Mouse (Mus musculus) forebrain, embryonic 16.5 days (tissue): ENCODE measurements around the gene Foxn3. TPM values are rescaled to one million over a fixed set of nuclear protein-coding genes. Genes with fewer than 3 reads are reported as not detected.

Source experiments
- ATAC-seq: fragments of 200-750 bp; cut with Nextera tagmentation; 2 replicates; pipeline ENCODE4 v1.8.0; 2017; ENCODE audit warnings: mild to moderate bottlenecking, moderate library complexity
- H3K27ac ChIP-seq: fragments of 300-500 bp; sonication (generic); 2 replicates; pipeline ENCODE4 v1.5.1; 2014; ENCODE audit warnings: low read length, control low read depth
- H3K27me3 ChIP-seq: fragments of 300-500 bp; sonication (generic); replicated peaks from 2 replicates; pipeline ENCODE4 v1.6.1; 2014; ENCODE audit warnings: low read length; ENCODE audit not compliant: control insufficient read depth, insufficient read depth
- H3K36me3 ChIP-seq: fragments of 300-500 bp; sonication (generic); 2 replicates; pipeline ENCODE4 v1.6.1; 2014; ENCODE audit not compliant: control insufficient read depth, insufficient read depth
- H3K4me1 ChIP-seq: fragments of 300-500 bp; sonication (generic); replicated peaks from 2 replicates; pipeline ENCODE4 v1.6.1; 2014; ENCODE audit warnings: low read length; ENCODE audit not compliant: control insufficient read depth, insufficient read depth
- H3K4me2 ChIP-seq: fragments of 300-500 bp; sonication (generic); 2 replicates; pipeline ENCODE4 v1.6.1; 2014; ENCODE audit warnings: mild to moderate bottlenecking, low read length, control low read depth
- H3K4me3 ChIP-seq: fragments of 300-500 bp; sonication (generic); replicated peaks from 2 replicates; pipeline ENCODE4 v1.5.1; 2014; ENCODE audit warnings: mild to moderate bottlenecking, low read length, control low read depth
- H3K9ac ChIP-seq: fragments of 300-500 bp; sonication (generic); replicated peaks from 2 replicates; pipeline ENCODE4 v1.6.1; 2014; ENCODE audit warnings: low read depth, low read length, control low read depth
- H3K9me3 ChIP-seq: fragments of 300-500 bp; sonication (generic); 2 replicates; pipeline ENCODE4 v1.6.1; 2016; ENCODE audit warnings: low read length; ENCODE audit not compliant: control insufficient read depth
- WGBS: fragments of 180-500 bp; shearing (Covaris S2); extraction: QIAGEN DNeasy Blood & Tissue Kit; methylation state at CpG from one replicate; pipeline ENCODE4 v1.1.7; 2014; 5-methylcytosine and 5-hydroxymethylcytosine counted together
- polyA plus RNA-seq: library from polyadenylated mRNA; unstranded; fragments of >200 nt; fragmentation: Nextera tagmentation; extraction: Ambion mirVana; gene quantifications from 2 replicates; pipeline ENCODE4 v1.2.1, GENCODE M21; 2015

The Foxn3 gene
- polyA plus RNA-seq, 1 experiment from 2014 or later, result 78.0 TPM

- WGBS, result 86% methylated on average over 7 of the region's 7 CpGs
- Histone ChIP-seq H3K27me3 (no peaks in the 10 kb centered on the region), H3K4me1 (peaks cover 10% of the 10 kb centered on the region), H3K36me3 (no peaks in the 10 kb centered on the region), H3K27ac (no peak overlapping the region), H3K4me3 (no peak overlapping the region), H3K9ac (no peak overlapping the region), H3K4me2 (no peak overlapping the region), H3K9me3 (0 out of 2 replicates have a peak, but pooled peaks cover 9% of the 10 kb centered on the region)
- no peak for ATAC-seq
These were observed 31.0 kb downstream of the Foxn3 start for GRCm38 (mm10) chr12:99532342-99532741.

GRCm38 (mm10) chr12:99529687-99530411 is 33.5 kb downstream of the Foxn3 start:
- ATAC-seq, result no peak
- H3K9me3 ChIP-seq, result 0 out of 2 replicates have a peak, but pooled peaks cover 3% of the 10 kb centered on the region
- no peaks in the 10 kb centered on the region for H3K27me3 ChIP-seq
- H3K4me3 ChIP-seq, result no peak overlapping the region
- no peaks in the 10 kb centered on the region for H3K36me3 ChIP-seq
- H3K4me1 ChIP-seq, result peaks cover 16% of the 10 kb centered on the region
- no peak overlapping the region for H3K27ac ChIP-seq
- WGBS, result 30% methylated on average over 17 of the region's 17 CpGs
- no peak overlapping the region for H3K4me2 ChIP-seq
- no peak overlapping the region for H3K9ac ChIP-seq

GRCm38 (mm10) chr12:99528958-99529357 is 34.4 kb downstream of the Foxn3 start:
- Histone ChIP-seq H3K27me3 (no peaks in the 10 kb centered on the region), H3K4me2 (no peak overlapping the region), H3K4me3 (no peak overlapping the region), H3K9ac (no peak overlapping the region), H3K9me3 (no peaks in the 10 kb centered on the region), H3K27ac (no peak overlapping the region), H3K36me3 (no peaks in the 10 kb centered on the region), H3K4me1 (peaks cover 16% of the 10 kb centered on the region)
- 85% methylated on average over 5 of the region's 5 CpGs for WGBS
- no peak for ATAC-seq

GRCm38 (mm10) chr12:99527452-99527851 is 35.9 kb downstream of the Foxn3 start:
- peaks cover 16% of the 10 kb centered on the region for H3K4me1 ChIP-seq
- H3K4me3 ChIP-seq, result no peak overlapping the region
- 61% methylated on average over 6 of the region's 6 CpGs for WGBS
- H3K27me3 ChIP-seq, result no peaks in the 10 kb centered on the region
- H3K36me3 ChIP-seq, result no peaks in the 10 kb centered on the region
- no peak overlapping the region for H3K9ac ChIP-seq
- no peak overlapping the region for H3K4me2 ChIP-seq
- H3K9me3 ChIP-seq, result no peaks in the 10 kb centered on the region
- ATAC-seq, result no peak
- no peak overlapping the region for H3K27ac ChIP-seq

GRCm38 (mm10) chr12:99526571-99527140 is 36.7 kb downstream of the Foxn3 start:
- 60% methylated on average over 9 of the region's 9 CpGs for WGBS
- Histone ChIP-seq H3K9ac (no peak overlapping the region), H3K36me3 (no peaks in the 10 kb centered on the region), H3K4me1 (peaks cover 16% of the 10 kb centered on the region), H3K9me3 (no peaks in the 10 kb centered on the region), H3K27me3 (no peaks in the 10 kb centered on the region), H3K4me2 (no peak overlapping the region), H3K4me3 (no peak overlapping the region), H3K27ac (no peak overlapping the region)
- ATAC-seq, result no peak

- H3K9ac ChIP-seq, result no peak overlapping the region
- H3K4me3 ChIP-seq, result no peak overlapping the region
- H3K36me3 ChIP-seq, result no peaks in the 10 kb centered on the region
- no peaks in the 10 kb centered on the region for H3K9me3 ChIP-seq
- no peak overlapping the region for H3K27ac ChIP-seq
- no peak for ATAC-seq
- WGBS, result 96% methylated on average over 2 of the region's 2 CpGs
- no peaks in the 10 kb centered on the region for H3K27me3 ChIP-seq
- H3K4me2 ChIP-seq, result no peak overlapping the region
- H3K4me1 ChIP-seq, result peaks cover 21% of the 10 kb centered on the region
These were observed 40.5 kb downstream of the Foxn3 start for GRCm38 (mm10) chr12:99522882-99523281.

- no peak overlapping the region for H3K9ac ChIP-seq
- 74% methylated on average over 4 of the region's 4 CpGs for WGBS
- peaks cover 16% of the 10 kb centered on the region for H3K4me1 ChIP-seq
- no peak overlapping the region for H3K4me2 ChIP-seq
- H3K4me3 ChIP-seq, result no peak overlapping the region
- no peak overlapping the region for H3K27ac ChIP-seq
- H3K36me3 ChIP-seq, result no peaks in the 10 kb centered on the region
- H3K9me3 ChIP-seq, result no peaks in the 10 kb centered on the region
- no peak for ATAC-seq
- no peaks in the 10 kb centered on the region for H3K27me3 ChIP-seq
These were observed 43.5 kb downstream of the Foxn3 start for GRCm38 (mm10) chr12:99519862-99520261.

GRCm38 (mm10) chr12:99519191-99519614 is 44.2 kb downstream of the Foxn3 start:
- Histone ChIP-seq H3K27me3 (no peaks in the 10 kb centered on the region), H3K4me1 (peaks cover 16% of the 10 kb centered on the region), H3K4me2 (peak overlapping the region; percentile 20), H3K9me3 (no peaks in the 10 kb centered on the region), H3K9ac (peak overlapping the region; percentile 27; the same call in 1 of the 2 replicates), H3K27ac (peak overlapping the region; percentile 49; the same call in 1 of the 2 replicates), H3K36me3 (no peaks in the 10 kb centered on the region), H3K4me3 (no peak overlapping the region)
- peak; percentile 87 for ATAC-seq
- 6% methylated on average over 9 of the region's 9 CpGs for WGBS

GRCm38 (mm10) chr12:99518640-99519039 is 44.7 kb downstream of the Foxn3 start:
- Histone ChIP-seq H3K4me2 (no peak overlapping the region), H3K36me3 (no peaks in the 10 kb centered on the region), H3K9ac (no peak overlapping the region), H3K9me3 (no peaks in the 10 kb centered on the region), H3K4me1 (peaks cover 16% of the 10 kb centered on the region), H3K27me3 (no peaks in the 10 kb centered on the region), H3K27ac (peak overlapping the region; percentile 49; the same call in 1 of the 2 replicates), H3K4me3 (no peak overlapping the region)
- peak; percentile 20; the same call in 1 of the 2 replicates for ATAC-seq
- WGBS, result 88% methylated on average over 10 of the region's 10 CpGs
